Mouse (Mus musculus) right cerebral cortex, postnatal 10 days (tissue): ENCODE results near the gene Gm3383.
A peak's percentile ranks its signal among the peaks of the same experiment; 100 is the strongest.
"Not testable (repeated sequence)": the region's sequence is repeated elsewhere in the genome, so short reads cannot be mapped to it uniquely, and the experiment has no call there.

Source experiments
- DNase-seq, 2 experiments: peaks; one replicate each; pipeline ENCODE4 v3.0.0; 2021; ENCODE audit warnings: low spot score in 2 of 2

Gm3383 gene

GRCm38 (mm10) chr14:5807882-5808281 lies at the start of gene Gm3383:
Gm3383 (minus strand) TSS chr14:5807982.
- not testable (repeated sequence) for DNase-seq

- peak in 1 of 2 experiments; percentile 16 for DNase-seq
Measured at GRCm38 (mm10) chr14:5855911-5856310, 48.1 kb upstream of the Gm3383 start.

GRCm38 (mm10) chr14:5830229-5830628 lies 22.4 kb upstream of the Gm3383 start, which contains the start of gene Gm3424:
Gm3424 (minus strand) TSS chr14:5830329.
- DNase-seq, result not testable (repeated sequence)

GRCm38 (mm10) chr14:5812699-5813356 lies 5.0 kb upstream of the Gm3383 start:
- not testable (repeated sequence) for DNase-seq

GRCm38 (mm10) chr14:5741477-5741876 lies 66.3 kb downstream of the Gm3383 start, which contains the start of gene Gm3373:
Gm3373 (minus strand) TSS chr14:5741577.
- not testable (repeated sequence) for DNase-seq

GRCm38 (mm10) chr14:5687357-5687756 lies 120.4 kb downstream of the Gm3383 start, which contains the start of gene Gm9603:
Gm9603 (minus strand) TSS chr14:5687457.
- not testable (repeated sequence) for DNase-seq

- DNase-seq, result not testable (repeated sequence)
Measured at GRCm38 (mm10) chr14:5632928-5633327, 174.9 kb downstream of the Gm3383 start, which contains the start of gene Gm8265. Gm8265 (minus strand) TSS chr14:5633028.
